Mouse (Mus musculus) liver, embryonic 13.5 days (tissue): ENCODE results near the gene Zfp354a. TPM values are rescaled to one million over a fixed set of nuclear protein-coding genes. Genes with fewer than 3 reads are reported as not detected.

Source experiments
- ATAC-seq: fragments of 200-750 bp; cut with Nextera tagmentation; 2 replicates; pipeline ENCODE4 v1.8.0; 2017; ENCODE audit warnings: low read depth, mild to moderate bottlenecking, moderate number of reproducible peaks, moderate library complexity
- DNase-seq: peaks from one replicate; pipeline ENCODE4 v3.0.0; 2022
- H3K27ac ChIP-seq: fragments of 300-500 bp; sonication (generic); 2 replicates; pipeline ENCODE4 v1.5.1; 2015; ENCODE audit warnings: moderate library complexity, mild to moderate bottlenecking, inconsistent platforms
- H3K27me3 ChIP-seq: fragments of 300-500 bp; sonication (generic); 2 replicates; pipeline ENCODE4 v1.6.1; 2015; ENCODE audit warnings: mild to moderate bottlenecking, inconsistent platforms
- H3K36me3 ChIP-seq: fragments of 300-500 bp; sonication (generic); 2 replicates; pipeline ENCODE4 v1.6.1; 2015; ENCODE audit warnings: mild to moderate bottlenecking, inconsistent platforms
- H3K4me1 ChIP-seq: fragments of 300-500 bp; sonication (generic); replicated peaks from 2 replicates; pipeline ENCODE4 v1.6.1; 2015; ENCODE audit warnings: inconsistent platforms
- H3K4me2 ChIP-seq: fragments of 300-500 bp; sonication (generic); 2 replicates; pipeline ENCODE4 v1.6.1; 2015; ENCODE audit warnings: inconsistent platforms, mild to moderate bottlenecking, moderate library complexity
- H3K4me3 ChIP-seq: fragments of 300-500 bp; sonication (generic); replicated peaks from 2 replicates; pipeline ENCODE4 v1.5.1; 2015; ENCODE audit warnings: mild to moderate bottlenecking, inconsistent platforms
- H3K9ac ChIP-seq: fragments of 300-500 bp; sonication (generic); 2 replicates; pipeline ENCODE4 v1.6.1; 2015; ENCODE audit warnings: mild to moderate bottlenecking, inconsistent platforms
- H3K9me3 ChIP-seq: fragments of 300-500 bp; sonication (generic); replicated peaks from 2 replicates; pipeline ENCODE4 v1.6.1; 2016; ENCODE audit warnings: inconsistent platforms
- WGBS: fragments of 180-500 bp; shearing (Covaris S2); methylation state at CpG from one replicate; pipeline ENCODE4 v1.1.7; 2015; ENCODE audit not compliant: insufficient replicate concordance; 5-methylcytosine and 5-hydroxymethylcytosine counted together
- polyA plus RNA-seq: library from polyadenylated mRNA; unstranded; fragments of >200 nt; fragmentation: Nextera tagmentation; extraction: Ambion mirVana; gene quantifications from 2 replicates; pipeline ENCODE4 v1.2.1, GENCODE M21; 2015

The Zfp354a gene
- polyA plus RNA-seq, 1 experiment from 2014 or later, result 1.5 TPM

DNA sequence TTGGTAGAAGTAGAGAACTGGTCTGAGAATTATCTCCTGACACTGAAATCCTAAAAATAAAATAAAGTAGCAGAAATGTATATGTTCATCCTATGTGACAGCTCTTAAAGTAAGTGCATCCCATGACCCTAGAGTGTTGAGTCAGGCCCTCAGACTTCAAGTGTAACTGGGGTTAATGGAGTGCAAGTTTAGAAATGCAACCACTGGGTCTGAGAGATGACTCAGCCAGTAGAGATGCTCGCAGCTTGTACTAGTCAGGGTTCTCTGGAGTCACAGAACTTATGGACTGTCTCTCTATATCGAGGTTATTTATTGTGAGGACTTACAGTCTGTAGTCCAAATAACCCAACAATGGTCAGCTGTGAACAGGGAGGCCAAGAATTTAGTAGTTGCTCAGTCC lies 7.4 kb upstream of the Zfp354a start:
- 46% methylated on average over 2 of the region's 2 CpGs for whole genome bisulfite sequencing
- no peaks in the 10 kb centered on the region for H3K36me3 ChIP-seq
- no peak for DNase-seq

DNA sequence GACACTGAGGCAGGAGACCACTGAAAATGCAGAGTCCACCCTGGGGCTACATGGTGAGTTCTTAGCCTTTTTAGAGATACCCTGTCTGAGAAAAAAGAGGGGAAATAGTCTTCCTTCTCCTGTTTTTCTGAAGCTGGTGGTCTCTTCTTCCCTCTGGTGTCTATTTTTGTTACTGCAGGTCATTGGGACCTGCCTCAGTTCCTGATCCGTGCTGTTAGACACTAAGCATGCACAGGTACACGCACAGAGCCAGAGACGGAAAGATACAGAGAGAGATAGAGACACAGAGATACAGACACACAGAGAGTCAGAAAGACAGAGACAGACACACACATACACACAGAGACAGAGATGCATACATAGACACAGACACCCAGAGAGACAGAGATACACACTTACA lies 5.8 kb upstream of the Zfp354a start:
- H3K36me3 ChIP-seq, result no peaks in the 10 kb centered on the region
- H3K4me1 ChIP-seq, result no peaks in the 10 kb centered on the region
- H3K9me3 ChIP-seq, result no peaks in the 10 kb centered on the region
- H3K4me3 ChIP-seq, result no peak overlapping the region
- no peak overlapping the region for H3K4me2 ChIP-seq
- ATAC-seq, result no peak
- 38% methylated on average over 3 of the region's 3 CpGs for WGBS
- no peak for DNase-seq
- no peak overlapping the region for H3K27ac ChIP-seq
- no peaks in the 10 kb centered on the region for H3K27me3 ChIP-seq
- H3K9ac ChIP-seq, result no peak overlapping the region

More for the DNA sequence above, 7.4 kb upstream of the Zfp354a start:
- Histone ChIP-seq H3K27ac (no peak overlapping the region), H3K9ac (no peak overlapping the region), H3K4me2 (no peak overlapping the region), H3K27me3 (no peaks in the 10 kb centered on the region), H3K9me3 (no peaks in the 10 kb centered on the region), H3K4me3 (no peak overlapping the region), H3K4me1 (no peaks in the 10 kb centered on the region)
- ATAC-seq, result no peak

DNA sequence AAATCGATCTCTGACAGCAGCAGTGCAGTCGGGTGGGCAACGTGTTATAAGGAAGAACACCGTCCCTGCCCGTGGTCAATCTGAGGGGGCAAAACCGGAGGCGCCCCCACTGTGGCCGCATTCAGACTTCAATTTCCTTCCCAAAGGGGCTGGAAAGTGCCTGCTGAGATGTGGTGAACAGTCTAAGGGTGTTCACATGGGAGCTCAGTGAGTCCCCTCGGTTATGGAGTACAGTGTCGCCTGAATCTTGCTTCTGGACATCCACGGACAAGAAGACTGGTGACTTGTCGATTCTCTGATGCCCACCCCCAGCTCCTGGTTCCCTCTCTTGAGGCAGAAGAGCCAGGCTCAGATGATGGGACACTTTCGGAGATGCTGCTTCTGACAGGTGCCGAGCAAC lies 583 bp downstream of the Zfp354a start:
- 15% methylated on average over 14 of the region's 14 CpGs for WGBS
- H3K4me2 ChIP-seq, result peak overlapping the region; percentile 73
- ATAC-seq, result no peak; the same call in 1 of the 2 replicates
- H3K27ac ChIP-seq, result no peak overlapping the region
- no peaks in the 10 kb centered on the region for H3K27me3 ChIP-seq
- H3K9ac ChIP-seq, result peak overlapping the region; percentile 68
- peak overlapping the region; percentile 66 for H3K4me3 ChIP-seq
- H3K36me3 ChIP-seq, result no peaks in the 10 kb centered on the region
- DNase-seq, result no peak
- no peaks in the 10 kb centered on the region for H3K9me3 ChIP-seq
- peaks cover 9% of the 10 kb centered on the region for H3K4me1 ChIP-seq

DNA sequence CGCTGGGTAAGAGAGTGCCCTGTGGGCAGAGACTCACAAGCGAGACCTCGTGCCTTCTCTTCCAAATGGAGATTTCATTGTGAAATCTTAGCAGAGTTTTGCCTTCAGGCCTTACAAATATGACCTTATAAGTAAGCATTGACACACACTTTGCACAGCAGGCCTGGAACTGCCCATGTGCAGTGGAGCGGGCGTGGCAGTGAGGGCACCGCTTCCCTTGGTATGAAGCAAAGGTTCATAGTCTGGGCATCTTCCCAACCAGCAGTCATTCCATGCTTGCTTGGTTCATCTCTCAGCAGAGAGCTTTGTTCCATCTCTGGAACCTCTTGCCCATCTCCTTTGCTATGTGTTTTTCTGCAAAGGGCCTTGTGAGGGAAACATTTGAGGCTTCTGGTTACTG lies 1.9 kb downstream of the Zfp354a start:
- no peak for DNase-seq
- no peaks in the 10 kb centered on the region for H3K9me3 ChIP-seq
- WGBS, result 77% methylated on average over 6 of the region's 6 CpGs

DNA sequence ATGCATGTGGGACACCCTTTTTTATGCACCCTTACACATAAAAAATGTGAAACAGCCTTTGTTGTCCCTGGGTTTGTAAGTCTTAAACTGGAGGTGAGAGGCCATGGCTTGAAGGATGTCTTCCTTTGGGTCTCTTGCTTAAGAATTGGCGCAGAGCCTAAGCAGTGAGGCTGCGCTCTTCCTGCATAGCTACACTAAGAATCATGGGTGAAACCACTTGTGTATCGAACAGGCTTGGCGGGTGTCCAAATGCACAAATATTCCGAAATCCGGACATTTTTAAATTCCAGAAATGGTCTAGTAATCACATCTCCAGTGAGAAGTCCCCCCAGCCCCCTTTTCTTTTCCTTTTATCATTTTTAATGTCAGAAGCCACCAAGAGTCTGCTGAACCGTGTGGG lies 4.2 kb downstream of the Zfp354a start:
- peaks cover under 1% of the 10 kb centered on the region; the same call in 1 of the 2 replicates for H3K36me3 ChIP-seq
- DNase-seq (no peak), ATAC-seq (no peak)

More for the DNA sequence above, 1.9 kb downstream of the Zfp354a start:
- Histone ChIP-seq H3K27me3 (no peaks in the 10 kb centered on the region), H3K27ac (no peak overlapping the region), H3K4me2 (no peak overlapping the region), H3K9ac (no peak overlapping the region), H3K4me1 (peaks cover 9% of the 10 kb centered on the region), H3K4me3 (no peak overlapping the region), H3K36me3 (no peaks in the 10 kb centered on the region)
- ATAC-seq, result no peak

DNA sequence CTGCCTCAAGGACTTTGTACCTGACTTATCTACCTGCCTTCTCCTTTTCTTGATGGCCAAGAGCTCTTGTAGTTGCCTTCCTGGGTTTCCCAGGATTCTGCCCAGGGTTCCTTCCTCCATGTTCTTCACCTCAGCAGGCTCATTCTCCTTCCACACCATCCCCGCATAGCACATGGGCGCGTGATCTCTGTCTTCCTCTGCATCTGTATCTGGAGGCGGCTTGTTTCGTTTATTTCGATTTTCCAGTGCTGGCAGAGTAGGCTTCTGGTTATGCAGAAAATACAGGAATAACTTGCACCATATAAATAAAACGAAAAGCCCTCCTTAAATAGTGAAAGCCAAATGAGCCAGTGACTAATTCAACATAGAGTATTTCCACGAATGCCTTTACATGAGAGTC lies 4.8 kb downstream of the Zfp354a start:
- Histone ChIP-seq H3K4me1 (peaks cover 9% of the 10 kb centered on the region), H3K27ac (no peak overlapping the region), H3K4me3 (no peak overlapping the region), H3K9ac (no peak overlapping the region), H3K27me3 (no peaks in the 10 kb centered on the region), H3K9me3 (no peaks in the 10 kb centered on the region), H3K4me2 (no peak overlapping the region), H3K36me3 (peaks cover 6% of the 10 kb centered on the region; the same call in 1 of the 2 replicates)
- DNase-seq (no peak), ATAC-seq (no peak)
- WGBS, result 75% methylated on average over 8 of the region's 8 CpGs

More for the DNA sequence above, 4.2 kb downstream of the Zfp354a start:
- Histone ChIP-seq H3K4me1 (peaks cover 9% of the 10 kb centered on the region), H3K9me3 (no peaks in the 10 kb centered on the region), H3K4me3 (no peak overlapping the region), H3K27ac (no peak overlapping the region), H3K4me2 (no peak overlapping the region), H3K27me3 (no peaks in the 10 kb centered on the region), H3K9ac (no peak overlapping the region)
- WGBS, result 76% methylated on average over 7 of the region's 7 CpGs

DNA sequence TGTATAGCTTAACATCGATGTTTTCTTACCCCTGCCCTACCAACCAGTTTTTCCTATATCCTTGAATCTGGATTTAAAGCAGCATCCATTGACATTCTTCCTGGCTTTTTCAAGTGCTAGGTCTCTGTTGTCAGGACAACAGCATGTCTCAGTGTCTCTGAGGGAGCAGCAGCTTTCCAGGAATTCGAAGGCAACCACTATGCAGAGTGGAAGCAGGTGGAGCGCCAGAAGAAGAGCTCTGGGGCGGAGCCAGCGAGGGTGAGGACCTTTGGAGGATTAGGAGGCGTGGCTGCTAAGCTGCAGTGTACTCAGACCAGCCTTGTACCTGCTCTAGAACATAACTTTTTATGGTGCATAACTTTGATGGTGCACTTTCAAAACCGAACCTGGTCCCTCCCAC lies 25.5 kb downstream of the Zfp354a start:
- no peak overlapping the region for H3K27ac ChIP-seq
- H3K4me1 ChIP-seq, result no peaks in the 10 kb centered on the region
- no peak overlapping the region for H3K9ac ChIP-seq
- no peaks in the 10 kb centered on the region for H3K36me3 ChIP-seq
- no peak for DNase-seq
- ATAC-seq, result no peak
- 32% methylated on average over 7 of the region's 7 CpGs for WGBS
- no peaks in the 10 kb centered on the region for H3K27me3 ChIP-seq
- no peak overlapping the region for H3K4me2 ChIP-seq
- no peaks in the 10 kb centered on the region for H3K9me3 ChIP-seq
- H3K4me3 ChIP-seq, result no peak overlapping the region

DNA sequence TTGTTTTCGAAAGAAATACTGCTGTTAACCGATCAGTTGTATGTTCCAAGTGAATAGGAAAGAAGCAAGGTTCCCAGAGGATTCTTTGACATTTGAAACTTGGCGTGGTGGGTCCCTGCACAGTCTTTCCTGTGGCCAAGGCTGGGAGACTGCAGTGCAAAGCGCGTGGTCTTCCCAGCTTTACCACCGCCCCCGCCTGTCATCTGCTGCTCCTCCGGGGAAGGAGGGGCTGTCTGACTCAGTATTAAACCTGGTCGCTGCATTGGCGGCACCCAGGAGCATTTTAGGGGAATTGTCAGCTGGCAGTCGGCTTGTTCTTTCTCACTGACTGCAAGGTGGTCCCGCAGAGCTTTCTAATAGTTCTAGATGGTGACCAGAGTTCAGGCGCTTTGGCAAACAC lies 26.2 kb downstream of the Zfp354a start:
- 54% methylated on average over 13 of the region's 13 CpGs for WGBS
- no peaks in the 10 kb centered on the region for H3K9me3 ChIP-seq
- no peak for ATAC-seq
- H3K27ac ChIP-seq, result no peak overlapping the region
- no peak for DNase-seq
- no peaks in the 10 kb centered on the region for H3K27me3 ChIP-seq
- H3K4me1 ChIP-seq, result no peaks in the 10 kb centered on the region
- H3K4me2 ChIP-seq, result no peak overlapping the region
- H3K36me3 ChIP-seq, result no peaks in the 10 kb centered on the region
- H3K4me3 ChIP-seq, result no peak overlapping the region
- no peak overlapping the region for H3K9ac ChIP-seq

DNA sequence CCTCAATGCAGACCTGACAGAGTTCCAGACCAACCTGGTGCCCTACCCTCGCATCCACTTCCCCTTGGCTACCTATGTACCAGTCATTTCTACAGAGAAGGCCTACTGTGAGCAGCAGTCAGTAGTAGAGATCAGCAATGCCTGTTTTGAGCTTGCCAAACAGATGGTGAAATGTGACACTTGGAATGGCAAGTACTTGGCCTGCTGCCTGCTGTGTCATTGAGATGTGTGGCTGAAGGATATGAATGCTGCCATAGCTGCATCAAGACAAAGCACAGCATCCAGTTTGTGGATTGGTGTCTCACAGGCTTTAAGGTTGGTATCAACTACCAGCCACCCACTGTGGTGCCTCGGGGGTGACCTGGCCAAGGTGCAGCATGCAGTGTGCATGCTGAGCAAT lies 48.2 kb downstream of the Zfp354a start:
- Histone ChIP-seq H3K4me2 (no peak overlapping the region), H3K4me3 (no peak overlapping the region), H3K9me3 (no peaks in the 10 kb centered on the region), H3K9ac (no peak overlapping the region), H3K36me3 (no peaks in the 10 kb centered on the region), H3K4me1 (no peaks in the 10 kb centered on the region), H3K27me3 (no peaks in the 10 kb centered on the region), H3K27ac (no peak overlapping the region)
- ATAC-seq (no peak), DNase-seq (no peak)
- 48% methylated on average over 2 of the region's 2 CpGs for WGBS

DNA sequence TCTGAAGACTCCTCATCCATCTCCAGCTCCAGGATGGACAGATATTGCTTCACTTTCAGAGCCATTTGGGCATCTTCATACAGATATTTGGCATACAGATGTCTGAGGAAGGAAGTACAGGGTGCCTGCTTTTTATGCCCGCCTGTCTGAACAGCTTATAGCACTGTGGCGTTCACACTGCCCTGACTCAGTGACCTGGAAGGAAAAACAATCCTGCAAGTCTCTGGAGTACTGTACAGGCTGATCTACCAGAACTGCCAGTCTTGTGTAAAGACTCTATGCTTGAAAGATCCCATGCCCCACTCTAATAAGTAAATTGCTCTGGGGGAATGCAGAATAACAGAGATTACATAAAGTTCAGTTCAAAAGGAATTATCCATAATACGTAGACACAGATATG lies 51.6 kb downstream of the Zfp354a start:
- ATAC-seq (no peak), DNase-seq (no peak)
- no peaks in the 10 kb centered on the region for H3K27me3 ChIP-seq
- 63% methylated on average over 3 of the region's 3 CpGs for WGBS
- no peaks in the 10 kb centered on the region for H3K4me1 ChIP-seq
- H3K4me3 ChIP-seq, result no peak overlapping the region
- no peaks in the 10 kb centered on the region for H3K36me3 ChIP-seq
- H3K4me2 ChIP-seq, result no peak overlapping the region
- H3K27ac ChIP-seq, result no peak overlapping the region
- no peaks in the 10 kb centered on the region for H3K9me3 ChIP-seq
- no peak overlapping the region for H3K9ac ChIP-seq
